Comparison of ENCODE assay signal across 13 mouse cellular contexts in genomic region chr8:104261802-104262201, GRCm38 (mm10). TPM values are rescaled to one million over a fixed set of nuclear protein-coding genes. Genes with fewer than 3 reads are reported as not detected.
A peak's percentile ranks its signal among the peaks of the same experiment; 100 is the strongest.
DNase-seq lines count a peak whose midpoint lies in the region; ATAC-seq and TF ChIP-seq lines count a peak whose summit lies in the region.
"Not testable (repeated sequence)": the region's sequence is repeated elsewhere in the genome, so short reads cannot be mapped to it uniquely, and the experiment has no call there.
"Had no signal": no experiment of that assay in that cellular context is flagged by ENCODE, and none has a peak within 500 bp of the region (broad histone marks: within the 10 kb centered on the region; RNA-seq: fewer than 3 reads in every experiment).

No protein-coding gene starts in this region.

- peak; percentile 90 for ATAC-seq in frontal cortex, adult (ENCODE audit: low TSS enrichment)

- DNase-seq in heart, adult 11 months = peak; percentile 3
- DNase-seq in left cerebral cortex, adult 2 months (ENCODE audit: extremely low spot score in 1 of 2, low spot score in 2 of 2) = not testable (repeated sequence)

- peak overlapping the region; percentile 34; the same call in 1 of the 2 replicates for H3K27ac ChIP-seq in left cerebral cortex, adult 2 months

- TF ChIP-seq CTCF in left cerebral cortex, adult 2 months (IDR thresholded peaks at IDR 0.05) = not testable (repeated sequence)

- intact Hi-C loops in left cerebral cortex, adult 2 months (cut with DNase I) = not testable (repeated sequence)

- H3K4me3 ChIP-seq in left cerebral cortex, adult 2 months = not testable (repeated sequence)

RNA-seq across cellular contexts. Expression of gene Cklf, which starts 11.1 kb away (rescaled TPM):
- total RNA-seq in left cerebral cortex, adult 2 months (2021) = 1 to 10 TPM; 6.7 to 8.1 TPM

RNA-seq across cellular contexts. Expression of gene Tk2, which starts 13.4 kb away (rescaled TPM):
- total RNA-seq in left cerebral cortex, adult 2 months (2021) = 10 to 100 TPM; 40.3 to 41.6 TPM

RNA-seq across cellular contexts. Expression of gene Cmtm2a, which starts 31.2 kb away (rescaled TPM):
- not detected for total RNA-seq in left cerebral cortex, adult 2 months (2021)
- total RNA-seq: adrenal gland, postnatal 10 days; adrenal gland, postnatal 4 days; CH12.LX; ES-E14; G1E; MEL had no signal

RNA-seq across cellular contexts. Expression of gene Gm45711, which starts 48.1 kb away (rescaled TPM):
- total RNA-seq in left cerebral cortex, adult 2 months (2021) = not detected
- total RNA-seq: adrenal gland, adult 18-20 months; adrenal gland, postnatal 10 days; adrenal gland, postnatal 14 days; adrenal gland, postnatal 25 days; adrenal gland, postnatal 36 days; adrenal gland, postnatal 4 days; CH12.LX; ES-E14; G1E; MEL had no signal

RNA-seq across cellular contexts. Expression of gene Cmtm1, which starts 48.1 kb away (rescaled TPM):
- not detected for total RNA-seq in left cerebral cortex, adult 2 months (2021)
- total RNA-seq: adrenal gland, postnatal 14 days; adrenal gland, postnatal 36 days; adrenal gland, postnatal 4 days; CH12.LX; ES-E14; MEL had no signal
